Mouse (Mus musculus) neural tube, embryonic 14.5 days (tissue): ENCODE results near the gene Cldn19. TPM values are rescaled to one million over a fixed set of nuclear protein-coding genes. Genes with fewer than 3 reads are reported as not detected.

Source experiments
- ATAC-seq: fragments of 200-750 bp; cut with Nextera tagmentation; 2 replicates; pipeline ENCODE4 v1.8.0; 2017; ENCODE audit warnings: low read depth, mild to moderate bottlenecking, moderate TSS enrichment, moderate library complexity
- H3K27ac ChIP-seq: fragments of 300-500 bp; sonication (generic); 2 replicates; pipeline ENCODE4 v1.5.1; 2014; ENCODE audit warnings: low read depth, mild to moderate bottlenecking, control low read depth, low read length, moderate library complexity, mixed read lengths
- H3K27me3 ChIP-seq: fragments of 300-500 bp; sonication (generic); 2 replicates; pipeline ENCODE4 v1.6.1; 2014; ENCODE audit warnings: low read length; ENCODE audit not compliant: control insufficient read depth, insufficient read depth
- H3K36me3 ChIP-seq: fragments of 300-500 bp; sonication (generic); 2 replicates; pipeline ENCODE4 v1.6.1; 2014; ENCODE audit warnings: low read length, mixed read lengths; ENCODE audit not compliant: control insufficient read depth, insufficient read depth
- H3K4me1 ChIP-seq: fragments of 300-500 bp; sonication (generic); 2 replicates; pipeline ENCODE4 v1.6.1; 2014; ENCODE audit warnings: low read length; ENCODE audit not compliant: control insufficient read depth, insufficient read depth
- H3K4me2 ChIP-seq: fragments of 300-500 bp; sonication (generic); 2 replicates; pipeline ENCODE4 v1.6.1; 2014; ENCODE audit warnings: mild to moderate bottlenecking, low read depth, low read length, control low read depth
- H3K4me3 ChIP-seq: fragments of 300-500 bp; sonication (generic); 2 replicates; pipeline ENCODE4 v1.5.1; 2014; ENCODE audit warnings: low read depth, low read length, control low read depth, mixed read lengths
- H3K9ac ChIP-seq: fragments of 300-500 bp; sonication (generic); replicated peaks from 2 replicates; pipeline ENCODE4 v1.6.1; 2014; ENCODE audit warnings: low read depth, mild to moderate bottlenecking, control low read depth, low read length, mixed read lengths
- H3K9me3 ChIP-seq: fragments of 300-500 bp; sonication (generic); 2 replicates; pipeline ENCODE4 v1.6.1; 2016; ENCODE audit warnings: low read length; ENCODE audit not compliant: control insufficient read depth
- WGBS: fragments of 180-500 bp; shearing (Covaris S2); extraction: QIAGEN DNeasy Blood & Tissue Kit; methylation state at CpG from one replicate; pipeline ENCODE4 v1.1.7; 2014; 5-methylcytosine and 5-hydroxymethylcytosine counted together
- polyA plus RNA-seq: library from polyadenylated mRNA; unstranded; fragments of >200 nt; fragmentation: Nextera tagmentation; extraction: Ambion mirVana; gene quantifications from 2 replicates; pipeline ENCODE4 v1.2.1, GENCODE M21; 2014

Gene Cldn19
- polyA plus RNA-seq = 0.75 and 0.79 TPM in 2 replicates

DNA sequence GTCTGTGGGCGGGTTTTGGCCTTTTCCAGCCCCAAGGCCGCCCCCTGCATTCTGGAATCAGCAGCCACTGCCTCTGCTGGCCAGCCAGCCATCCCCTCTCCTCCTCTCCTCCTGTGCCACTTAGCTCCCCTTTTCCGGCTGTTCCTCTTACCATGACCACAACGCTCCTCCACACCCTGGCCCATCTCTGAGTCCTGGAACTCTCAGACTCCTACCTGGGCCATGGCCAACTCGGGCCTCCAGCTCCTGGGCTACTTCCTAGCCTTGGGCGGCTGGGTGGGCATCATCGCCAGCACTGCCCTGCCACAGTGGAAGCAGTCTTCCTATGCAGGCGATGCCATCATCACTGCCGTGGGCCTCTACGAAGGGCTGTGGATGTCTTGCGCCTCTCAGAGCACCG, at the start of gene Cldn19:
Gene Cldn19, plus strand, starts transcription at position 64 of the 400 bp plus-strand sequence.
- H3K9me3 ChIP-seq = no peaks in the 10 kb centered on the region
- no peak within 1 kb of the TSS for H3K4me2 ChIP-seq
- ATAC-seq = no peak
- peak within 1 kb of the TSS; percentile 45 for H3K27ac ChIP-seq
- H3K27me3 ChIP-seq = no peaks in the 10 kb centered on the region
- no peak within 1 kb of the TSS for H3K4me3 ChIP-seq
- H3K36me3 ChIP-seq = no peaks in the 10 kb centered on the region
- WGBS = 81% methylated on average over 12 of the region's 12 CpGs
- H3K4me1 ChIP-seq = peaks cover 6% of the 10 kb centered on the region
- no peak within 1 kb of the TSS for H3K9ac ChIP-seq

- 74% methylated on average over 8 of the region's 8 CpGs for WGBS
- Histone ChIP-seq H3K36me3 (no peaks in the 10 kb centered on the region), H3K4me1 (no peaks in the 10 kb centered on the region), H3K9me3 (no peaks in the 10 kb centered on the region), H3K4me2 (no peak overlapping the region), H3K9ac (no peak overlapping the region), H3K27ac (no peak overlapping the region), H3K27me3 (no peaks in the 10 kb centered on the region), H3K4me3 (no peak overlapping the region)
- ATAC-seq = peak; percentile 26; the same call in 1 of the 2 replicates
Measured at GRCm38 (mm10) chr4:119216667-119217066, 38.5 kb upstream of the Cldn19 start.

DNA sequence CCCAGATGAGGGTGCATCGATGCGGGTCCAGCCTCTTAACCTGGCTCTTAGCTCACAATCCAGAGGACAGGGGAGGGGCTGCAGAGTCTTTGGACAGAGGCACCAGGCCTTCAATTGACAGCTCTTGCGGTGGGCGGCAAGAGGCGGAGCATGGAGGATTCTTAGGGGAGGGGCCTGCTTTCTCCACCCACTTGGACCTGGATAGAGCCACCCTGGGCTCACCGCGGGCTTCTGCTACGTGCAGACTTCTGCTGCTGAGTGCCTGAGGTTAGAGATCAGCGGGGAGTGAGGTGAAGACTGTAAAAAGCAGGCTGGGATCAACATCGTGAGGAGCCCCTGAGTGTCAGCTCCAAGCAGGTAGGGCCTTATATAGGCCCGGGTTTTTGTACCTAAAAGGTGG, 37.0 kb upstream of the Cldn19 start, which contains the start of gene Tmem269:
Gene Tmem269, minus strand, starts transcription at position 49 of the 400 bp plus-strand sequence.
- WGBS = 19% methylated on average over 11 of the region's 11 CpGs
- ATAC-seq = 0 out of 2 replicates have a peak, but pooled peaks have one; percentile 19
- H3K4me3 ChIP-seq = no peak within 1 kb of the TSS
- no peak within 1 kb of the TSS for H3K27ac ChIP-seq
- no peak within 1 kb of the TSS for H3K4me2 ChIP-seq
- no peaks in the 10 kb centered on the region for H3K9me3 ChIP-seq
- H3K36me3 ChIP-seq = no peaks in the 10 kb centered on the region
- H3K27me3 ChIP-seq = no peaks in the 10 kb centered on the region
- no peaks in the 10 kb centered on the region for H3K4me1 ChIP-seq
- no peak within 1 kb of the TSS for H3K9ac ChIP-seq

- Histone ChIP-seq H3K36me3 (peaks cover 25% of the 10 kb centered on the region), H3K4me3 (no peak overlapping the region), H3K27ac (no peak overlapping the region), H3K4me1 (no peaks in the 10 kb centered on the region), H3K4me2 (no peak overlapping the region), H3K9me3 (no peaks in the 10 kb centered on the region), H3K9ac (no peak overlapping the region), H3K27me3 (no peaks in the 10 kb centered on the region)
- 95% methylated on average over 1 of the region's 1 CpGs for WGBS
- no peak for ATAC-seq
Measured at GRCm38 (mm10) chr4:119223696-119224095, 31.5 kb upstream of the Cldn19 start.

DNA sequence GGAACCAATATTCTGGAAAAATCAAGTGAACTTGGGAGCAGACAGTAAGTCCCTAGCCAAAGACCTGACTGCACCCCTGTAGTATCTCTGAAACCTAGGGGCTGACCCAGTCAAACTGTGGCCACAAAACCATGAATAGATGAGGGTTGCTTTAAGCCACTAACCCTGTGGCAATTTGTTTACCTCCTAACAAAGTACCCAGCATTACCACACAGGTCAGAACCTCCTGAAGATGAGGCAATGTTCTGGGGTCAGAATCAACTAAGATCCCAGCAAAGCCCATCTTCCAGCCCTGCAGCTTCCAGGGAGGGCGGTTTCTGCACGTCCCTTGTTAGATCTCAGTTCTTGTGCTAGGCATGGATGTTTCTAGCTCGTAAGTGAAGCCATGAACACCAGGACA, 30.7 kb upstream of the Cldn19 start:
- no peak overlapping the region for H3K9ac ChIP-seq
- H3K27ac ChIP-seq = no peak overlapping the region
- no peaks in the 10 kb centered on the region for H3K4me1 ChIP-seq
- ATAC-seq = no peak
- H3K9me3 ChIP-seq = no peaks in the 10 kb centered on the region
- no peak overlapping the region for H3K4me3 ChIP-seq
- peaks cover 25% of the 10 kb centered on the region for H3K36me3 ChIP-seq
- no peaks in the 10 kb centered on the region for H3K27me3 ChIP-seq
- no peak overlapping the region for H3K4me2 ChIP-seq
- WGBS = 97% methylated on average over 3 of the region's 3 CpGs

DNA sequence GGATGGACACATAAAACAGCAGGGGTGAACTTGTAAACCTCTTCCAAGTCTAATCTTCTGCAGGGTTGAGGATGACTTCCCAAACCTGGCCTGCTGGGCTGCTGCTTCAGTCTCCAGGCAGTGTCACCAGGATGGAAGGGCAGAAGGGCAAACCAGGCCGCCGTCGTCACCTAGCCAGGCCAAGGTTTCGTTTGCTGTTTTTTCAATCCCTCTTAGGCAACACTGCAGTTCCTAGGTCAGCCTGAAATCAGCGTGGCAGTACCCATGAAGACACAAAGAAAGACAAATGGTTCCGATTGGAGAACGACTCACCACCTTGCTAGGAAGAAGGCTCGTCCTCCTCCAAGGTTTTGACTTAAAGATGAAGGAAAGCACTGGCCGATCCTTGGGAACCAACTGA, 29.5 kb upstream of the Cldn19 start:
- Histone ChIP-seq H3K4me1 (no peaks in the 10 kb centered on the region), H3K9me3 (no peaks in the 10 kb centered on the region), H3K36me3 (peaks cover 25% of the 10 kb centered on the region), H3K27me3 (no peaks in the 10 kb centered on the region), H3K27ac (no peak overlapping the region), H3K4me3 (no peak overlapping the region), H3K4me2 (no peak overlapping the region), H3K9ac (no peak overlapping the region)
- 86% methylated on average over 9 of the region's 9 CpGs for WGBS
- ATAC-seq = no peak

DNA sequence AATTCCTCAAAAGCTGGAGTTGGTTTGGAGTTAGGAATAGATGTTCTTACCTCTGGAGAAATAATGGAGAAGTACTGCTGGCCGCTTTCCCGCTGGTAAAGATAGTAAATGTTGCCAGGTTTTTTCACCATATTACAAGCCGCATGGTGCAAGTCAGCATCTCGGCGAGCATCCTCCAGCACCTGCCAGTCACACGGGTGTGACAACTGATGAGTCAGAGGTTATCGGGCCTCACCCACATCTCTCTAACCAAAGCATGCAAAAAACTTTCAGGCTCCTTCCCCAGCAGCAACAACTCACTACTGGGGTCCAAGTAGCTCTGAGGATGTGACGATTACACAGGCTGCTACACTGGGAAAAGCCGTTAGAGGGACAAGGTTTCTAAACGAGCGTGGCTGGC, 28.5 kb upstream of the Cldn19 start:
- Histone ChIP-seq H3K4me1 (peaks cover 4% of the 10 kb centered on the region; the same call in 1 of the 2 replicates), H3K36me3 (peaks cover 25% of the 10 kb centered on the region), H3K27me3 (no peaks in the 10 kb centered on the region), H3K9ac (no peak overlapping the region), H3K4me3 (no peak overlapping the region), H3K9me3 (no peaks in the 10 kb centered on the region), H3K27ac (no peak overlapping the region), H3K4me2 (no peak overlapping the region)
- 93% methylated on average over 11 of the region's 11 CpGs for WGBS
- ATAC-seq = no peak

DNA sequence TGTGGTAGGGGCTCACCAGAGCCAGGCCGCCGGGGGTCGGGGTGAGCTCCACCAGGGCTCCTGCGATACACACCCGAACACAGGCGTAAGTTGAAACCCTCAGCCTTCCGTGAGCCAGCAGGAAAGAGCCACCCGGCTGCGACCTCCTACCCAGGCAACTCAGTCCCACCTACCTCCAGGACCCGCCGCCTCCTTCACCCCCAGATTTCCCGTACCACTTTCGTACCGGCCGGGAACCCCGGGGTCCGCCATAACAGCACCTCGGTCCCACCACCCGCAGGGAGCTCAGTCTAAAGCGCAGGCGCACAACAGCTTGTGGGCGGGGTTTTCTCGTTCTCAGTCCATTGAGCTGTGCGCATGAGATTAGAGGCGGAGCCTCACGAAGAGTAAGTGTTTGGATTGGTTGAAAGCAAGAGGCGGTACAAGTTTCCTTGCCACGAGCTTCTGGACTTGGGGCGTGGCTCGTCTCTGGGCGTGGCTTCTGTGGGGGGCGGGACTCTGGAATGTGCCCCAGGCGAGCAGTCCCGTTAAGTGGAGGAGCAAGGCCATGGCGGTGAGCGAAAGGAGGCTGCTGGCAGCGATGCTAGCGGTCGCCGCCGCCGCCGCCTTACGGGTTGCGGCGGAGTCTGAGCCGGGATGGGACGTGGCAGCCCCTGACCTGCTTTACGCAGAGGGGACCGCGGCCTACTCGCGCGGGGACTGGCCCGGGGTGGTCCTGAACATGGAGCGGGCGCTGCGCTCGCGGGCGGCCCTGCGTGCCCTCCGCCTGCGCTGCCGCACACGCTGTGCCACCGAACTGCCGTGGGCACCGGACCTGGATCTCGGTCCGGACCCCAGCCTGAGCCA, 22.6 kb upstream of the Cldn19 start, which contains the start of the genes AU022252 and P3h1:
Gene AU022252, minus strand, starts transcription at position 303 of the 846 bp plus-strand sequence.
Gene P3h1, plus strand, starts transcription at position 506 of the 846 bp plus-strand sequence.
- Histone ChIP-seq H3K4me3 (peak within 1 kb of the TSS; percentile 81), H3K27ac (peak within 1 kb of the TSS; percentile 39; the same call in 1 of the 2 replicates), H3K4me1 (peaks cover 7% of the 10 kb centered on the region; the same call in 1 of the 2 replicates), H3K9ac (peak within 1 kb of the TSS; percentile 73), H3K9me3 (no peaks in the 10 kb centered on the region), H3K36me3 (peaks cover 8% of the 10 kb centered on the region; the same call in 1 of the 2 replicates), H3K27me3 (no peaks in the 10 kb centered on the region), H3K4me2 (peak within 1 kb of the TSS; percentile 85)
- peak; percentile 96 for ATAC-seq
- WGBS = under 1% methylated on average over 65 of the region's 71 CpGs
